Mouse (Mus musculus): ENCODE results near the gene Cp. TPM values are rescaled to one million over a fixed set of nuclear protein-coding genes. Genes with fewer than 3 reads are reported as not detected.

The Cp gene
- polyA plus RNA-seq, 2 experiments = 8.5 to 19.0 TPM

GRCm38 (mm10) chr3:20023832-20024231 lies 67.0 kb downstream of the Cp start:
- H3K27ac ChIP-seq = no peak overlapping the region
- H3K4me3 ChIP-seq (ENCODE audit: insufficient read depth in 1 of 2, low read depth in 2 of 2, low read length in 2 of 2) = no peak overlapping the region
- no peaks in the 10 kb centered on the region for H3K9me3 ChIP-seq (ENCODE audit: control insufficient read depth, low read length)
- DNase-seq (ENCODE audit: low read depth in 3 of 3, low spot score in 3 of 3) = no peak
- no peak for TF ChIP-seq CTCF (IDR thresholded peaks at IDR 0.05; ENCODE audit: low read depth)
- TF ChIP-seq EP300 (IDR thresholded peaks at IDR 0.05; ENCODE audit: low read depth) = no peak
- H3K36me3 ChIP-seq (replicated peaks; ENCODE audit: control insufficient read depth, insufficient read depth, low read depth) = peaks cover 4% of the 10 kb centered on the region
- no peak for ATAC-seq (ENCODE audit: insufficient read depth)
- no peak overlapping the region for H3K9ac ChIP-seq (replicated peaks)
- peaks cover 0 to 3% of the 10 kb centered on the region in 2 experiments; a peak in 1 of 4 replicates for H3K4me1 ChIP-seq (replicated peaks; ENCODE audit: control insufficient read depth in 2 of 2, insufficient read depth in 2 of 2, low read length in 1 of 2)
- no peak overlapping the region for H3K4me2 ChIP-seq (ENCODE audit: low read depth)
- 63% methylated on average over 1 of the region's 1 CpGs for WGBS (ENCODE audit: insufficient replicate concordance)
- H3K27me3 ChIP-seq (ENCODE audit: control insufficient read depth, insufficient read depth, low read length) = no peaks in the 10 kb centered on the region

DNA sequence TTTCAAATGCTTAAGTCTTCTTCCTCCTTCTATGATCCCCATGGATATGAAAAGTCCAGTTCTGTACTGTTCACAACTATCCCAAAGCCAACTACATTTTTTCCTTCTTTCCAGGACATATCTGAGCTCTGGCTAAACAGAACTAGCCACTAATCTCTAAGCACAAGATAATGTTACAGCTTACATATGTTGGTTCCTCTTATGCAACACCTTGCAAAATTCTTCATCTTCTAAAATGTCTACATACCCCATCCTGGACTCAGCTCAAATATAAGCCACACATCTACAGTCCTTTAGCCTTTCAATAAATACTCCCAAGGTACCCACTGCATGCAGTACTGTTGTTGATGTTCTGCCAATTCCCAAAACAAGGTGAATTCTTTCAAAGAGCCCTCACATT lies 69.6 kb downstream of the Cp start:
- ATAC-seq (ENCODE audit: insufficient read depth) (no peak), DNase-seq (ENCODE audit: low read depth in 3 of 3, low spot score in 3 of 3) (no peak)
- no peaks in the 10 kb centered on the region for H3K27me3 ChIP-seq (ENCODE audit: control insufficient read depth, insufficient read depth, low read length)
- TF ChIP-seq CTCF (IDR thresholded peaks at IDR 0.05; ENCODE audit: low read depth) (no peak), EP300 (IDR thresholded peaks at IDR 0.05; ENCODE audit: low read depth) (no peak)
- no peaks in the 10 kb centered on the region for H3K9me3 ChIP-seq (ENCODE audit: control insufficient read depth, low read length)
- no peak overlapping the region for H3K27ac ChIP-seq
- H3K4me2 ChIP-seq (ENCODE audit: low read depth) = no peak overlapping the region
- H3K9ac ChIP-seq (replicated peaks) = no peak overlapping the region
- no peak overlapping the region for H3K4me3 ChIP-seq (ENCODE audit: insufficient read depth in 1 of 2, low read depth in 2 of 2, low read length in 2 of 2)
- H3K4me1 ChIP-seq (replicated peaks; ENCODE audit: control insufficient read depth in 2 of 2, insufficient read depth in 2 of 2, low read length in 1 of 2) = peaks cover 0 to 3% of the 10 kb centered on the region in 2 experiments; a peak in 1 of 4 replicates
- peaks cover 4% of the 10 kb centered on the region for H3K36me3 ChIP-seq (replicated peaks; ENCODE audit: control insufficient read depth, insufficient read depth, low read depth)

DNA sequence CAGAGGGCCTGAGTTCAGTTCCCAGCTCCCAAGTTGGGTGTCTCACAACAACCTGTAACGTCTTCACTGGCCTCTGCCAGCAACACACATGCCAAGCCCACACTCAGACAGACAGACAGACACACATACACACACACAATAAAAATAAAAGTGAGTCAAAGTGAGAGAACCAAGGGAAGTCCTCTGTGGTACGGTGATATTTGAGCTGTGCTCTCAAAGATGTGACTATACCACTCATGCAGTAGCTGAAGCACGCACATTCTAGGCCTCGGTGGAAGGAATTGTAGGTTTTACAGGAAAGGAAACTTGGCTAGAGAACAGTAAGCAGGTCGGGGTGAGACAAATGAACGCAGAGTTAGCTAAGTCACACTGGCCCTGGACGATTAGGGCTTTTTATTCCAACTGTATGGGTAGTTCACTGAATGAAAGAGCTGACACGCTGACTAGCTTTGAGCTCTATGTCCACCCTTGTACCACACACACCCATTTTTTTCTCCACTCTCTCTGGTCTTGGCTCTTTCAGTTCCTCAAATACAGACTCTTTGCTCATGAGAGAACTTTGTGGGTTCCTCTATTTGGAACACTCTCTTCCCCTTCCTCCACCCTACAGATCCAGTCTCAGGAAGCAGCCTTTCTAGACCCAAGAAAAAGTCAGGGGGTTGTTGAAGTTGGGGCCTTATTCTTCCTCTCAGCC lies 70.3 kb downstream of the Cp start:
- no peak overlapping the region for H3K27ac ChIP-seq
- no peaks in the 10 kb centered on the region for H3K9me3 ChIP-seq (ENCODE audit: control insufficient read depth, low read length)
- H3K36me3 ChIP-seq (replicated peaks; ENCODE audit: control insufficient read depth, insufficient read depth, low read depth) = peaks cover 4% of the 10 kb centered on the region
- no peak overlapping the region for H3K4me3 ChIP-seq (ENCODE audit: insufficient read depth in 1 of 2, low read depth in 2 of 2, low read length in 2 of 2)
- peak in 2 of 3 experiments; percentile 6 to 13 for DNase-seq (ENCODE audit: low read depth in 3 of 3, low spot score in 3 of 3)
- no peak overlapping the region for H3K4me2 ChIP-seq (ENCODE audit: low read depth)
- H3K27me3 ChIP-seq (ENCODE audit: control insufficient read depth, insufficient read depth, low read length) = no peaks in the 10 kb centered on the region
- peaks cover 0 to 3% of the 10 kb centered on the region in 2 experiments; a peak in 1 of 4 replicates for H3K4me1 ChIP-seq (replicated peaks; ENCODE audit: control insufficient read depth in 2 of 2, insufficient read depth in 2 of 2, low read length in 1 of 2)
- no peak for ATAC-seq (ENCODE audit: insufficient read depth)
- WGBS (ENCODE audit: insufficient replicate concordance) = 62% methylated on average over 8 of the region's 8 CpGs
- TF ChIP-seq CTCF (IDR thresholded peaks at IDR 0.05; ENCODE audit: low read depth) (no peak), EP300 (IDR thresholded peaks at IDR 0.05; ENCODE audit: low read depth) (no peak)
- H3K9ac ChIP-seq (replicated peaks) = no peak overlapping the region

- no peaks in the 10 kb centered on the region; the same call in 1 of the 2 replicates for H3K36me3 ChIP-seq (replicated peaks; ENCODE audit: control insufficient read depth, insufficient read depth, low read depth)
- TF ChIP-seq CTCF (IDR thresholded peaks at IDR 0.05; ENCODE audit: low read depth) = no peak
- H3K4me3 ChIP-seq (ENCODE audit: insufficient read depth in 1 of 2, low read depth in 2 of 2, low read length in 2 of 2) = no peak overlapping the region
- WGBS (ENCODE audit: insufficient replicate concordance) = 67% methylated on average over 5 of the region's 5 CpGs
- no peak for ATAC-seq (ENCODE audit: insufficient read depth)
- H3K27me3 ChIP-seq (ENCODE audit: control insufficient read depth, insufficient read depth, low read length) = no peaks in the 10 kb centered on the region
- H3K27ac ChIP-seq = no peak overlapping the region
- no peaks in the 10 kb centered on the region for H3K9me3 ChIP-seq (ENCODE audit: control insufficient read depth, low read length)
- H3K9ac ChIP-seq (replicated peaks) = no peak overlapping the region
- H3K4me2 ChIP-seq (ENCODE audit: low read depth) = no peak overlapping the region
- peaks cover 0 to 3% of the 10 kb centered on the region in 2 experiments; a peak in 1 of 4 replicates for H3K4me1 ChIP-seq (replicated peaks; ENCODE audit: control insufficient read depth in 2 of 2, insufficient read depth in 2 of 2, low read length in 1 of 2)
- DNase-seq (ENCODE audit: low read depth in 3 of 3, low spot score in 3 of 3) = no peak
Observed at GRCm38 (mm10) chr3:20027788-20028187, 70.9 kb downstream of the Cp start.

DNA sequence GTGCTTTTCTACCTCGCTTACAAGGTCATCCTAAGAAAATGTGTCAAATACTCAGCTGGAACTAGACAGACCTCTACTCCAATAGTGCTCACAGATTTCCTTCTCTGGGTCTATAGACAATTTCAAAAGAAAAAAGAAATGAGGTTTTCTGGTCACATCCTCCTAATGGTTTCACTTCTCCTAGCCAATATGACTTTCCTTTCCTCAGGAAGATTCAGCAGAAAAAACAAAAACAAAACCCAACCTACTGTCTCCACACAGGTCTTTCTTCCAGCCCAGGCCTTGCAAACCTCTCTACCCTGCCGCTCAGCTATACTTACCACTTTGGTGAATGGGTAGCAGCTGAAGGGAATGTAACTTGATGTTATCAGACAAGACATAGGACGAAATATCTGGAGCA lies 71.8 kb downstream of the Cp start:
- Histone ChIP-seq H3K9ac (replicated peaks) (no peak overlapping the region), H3K27me3 (ENCODE audit: control insufficient read depth, insufficient read depth, low read length) (no peaks in the 10 kb centered on the region), H3K4me2 (ENCODE audit: low read depth) (no peak overlapping the region), H3K4me1 (replicated peaks; ENCODE audit: control insufficient read depth in 2 of 2, insufficient read depth in 2 of 2, low read length in 1 of 2) (peaks cover 1 to 6% of the 10 kb centered on the region in 2 experiments; a peak in 2 of 4 replicates), H3K4me3 (ENCODE audit: insufficient read depth in 1 of 2, low read depth in 2 of 2, low read length in 2 of 2) (no peak overlapping the region), H3K27ac (no peak overlapping the region), H3K36me3 (replicated peaks; ENCODE audit: control insufficient read depth, insufficient read depth, low read depth) (no peaks in the 10 kb centered on the region; the same call in 1 of the 2 replicates), H3K9me3 (ENCODE audit: control insufficient read depth, low read length) (no peaks in the 10 kb centered on the region)
- no peak for ATAC-seq (ENCODE audit: insufficient read depth)
- 71% methylated on average over 3 of the region's 3 CpGs for WGBS (ENCODE audit: insufficient replicate concordance)
- DNase-seq (ENCODE audit: low read depth in 3 of 3, low spot score in 3 of 3) = no peak
- no peak for TF ChIP-seq EP300 (IDR thresholded peaks at IDR 0.05; ENCODE audit: low read depth)
- no peak for TF ChIP-seq CTCF (IDR thresholded peaks at IDR 0.05; ENCODE audit: low read depth)
